Mouse (Mus musculus): ENCODE results near the gene Nat14. TPM values are rescaled to one million over a fixed set of nuclear protein-coding genes. Genes with fewer than 3 reads are reported as not detected.

Gene Nat14
- polyA plus RNA-seq, 1 experiment from 2014 or later: 5.1 TPM

- H3K36me3 ChIP-seq (ENCODE audit: control insufficient read depth, insufficient read depth, low read length): 0 out of 2 replicates have a peak, but pooled peaks cover 2% of the 10 kb centered on the region
- H3K4me3 ChIP-seq (ENCODE audit: control insufficient read depth in 1 of 2, insufficient read depth in 1 of 2, low read depth in 1 of 2, low read length in 2 of 2): peak overlapping the region; percentile 28 to 39
- H3K4me2 ChIP-seq (ENCODE audit: low read length): peak overlapping the region; percentile 70
- no peak; the same call in 1 of the 2 replicates for ATAC-seq (ENCODE audit: insufficient number of reproducible peaks, insufficient read depth, low FRiP score, low read depth)
- H3K27me3 ChIP-seq (ENCODE audit: control insufficient read depth, insufficient read depth, low read length): no peaks in the 10 kb centered on the region
- 18% methylated on average over 14 of the region's 18 CpGs for WGBS
- H3K9me3 ChIP-seq (ENCODE audit: control insufficient read depth, low read length): 0 out of 2 replicates have a peak, but pooled peaks cover 4% of the 10 kb centered on the region
- no peak overlapping the region for H3K27ac ChIP-seq (replicated peaks in 1 of 2; ENCODE audit: control insufficient read depth in 1 of 2, insufficient read depth in 1 of 2, low read depth in 2 of 2, low read length in 2 of 2)
- H3K4me1 ChIP-seq (ENCODE audit: control insufficient read depth in 2 of 2, insufficient read depth in 2 of 2, low read length in 2 of 2): peaks cover 3 to 17% of the 10 kb centered on the region in 2 experiments; a peak in 3 of 4 replicates
- peak overlapping the region; percentile 64 for H3K9ac ChIP-seq (ENCODE audit: low read length)
These were observed 22.8 kb upstream of the Nat14 start for GRCm38 (mm10) chr7:4898851-4899648.

- Histone ChIP-seq H3K36me3 (ENCODE audit: control insufficient read depth, insufficient read depth, low read length) (no peaks in the 10 kb centered on the region), H3K27ac (replicated peaks in 1 of 2; ENCODE audit: control insufficient read depth in 1 of 2, insufficient read depth in 1 of 2, low read depth in 2 of 2, low read length in 2 of 2) (peak overlapping the region; percentile 33 to 79; a peak in 3 of 4 replicates), H3K4me1 (ENCODE audit: control insufficient read depth in 2 of 2, insufficient read depth in 2 of 2, low read length in 2 of 2) (peaks cover 3 to 17% of the 10 kb centered on the region in 2 experiments; a peak in 3 of 4 replicates), H3K9me3 (ENCODE audit: control insufficient read depth, low read length) (0 out of 2 replicates have a peak, but pooled peaks cover 4% of the 10 kb centered on the region), H3K27me3 (ENCODE audit: control insufficient read depth, insufficient read depth, low read length) (no peaks in the 10 kb centered on the region), H3K4me3 (ENCODE audit: control insufficient read depth in 1 of 2, insufficient read depth in 1 of 2, low read depth in 1 of 2, low read length in 2 of 2) (peak overlapping the region; percentile 28 to 39), H3K4me2 (ENCODE audit: low read length) (peak overlapping the region; percentile 70), H3K9ac (ENCODE audit: low read length) (peak overlapping the region; percentile 64)
- ATAC-seq (ENCODE audit: insufficient number of reproducible peaks, insufficient read depth, low FRiP score, low read depth): peak; percentile 70; the same call in 1 of the 2 replicates
- 5% methylated on average over 19 of the region's 19 CpGs for WGBS
These were observed 21.9 kb upstream of the Nat14 start for GRCm38 (mm10) chr7:4899649-4900522.

GRCm38 (mm10) chr7:4900523-4900851 lies 21.3 kb upstream of the Nat14 start:
- Histone ChIP-seq H3K4me2 (ENCODE audit: low read length) (peak overlapping the region; percentile 70), H3K27me3 (ENCODE audit: control insufficient read depth, insufficient read depth, low read length) (no peaks in the 10 kb centered on the region), H3K27ac (replicated peaks in 1 of 2; ENCODE audit: control insufficient read depth in 1 of 2, insufficient read depth in 1 of 2, low read depth in 2 of 2, low read length in 2 of 2) (peak overlapping the region; percentile 33 to 79; a peak in 3 of 4 replicates), H3K9ac (ENCODE audit: low read length) (peak overlapping the region; percentile 64), H3K4me3 (ENCODE audit: control insufficient read depth in 1 of 2, insufficient read depth in 1 of 2, low read depth in 1 of 2, low read length in 2 of 2) (peak overlapping the region; percentile 14 to 39), H3K36me3 (ENCODE audit: control insufficient read depth, insufficient read depth, low read length) (no peaks in the 10 kb centered on the region), H3K4me1 (ENCODE audit: control insufficient read depth in 2 of 2, insufficient read depth in 2 of 2, low read length in 2 of 2) (peaks cover 3 to 17% of the 10 kb centered on the region in 2 experiments; a peak in 3 of 4 replicates), H3K9me3 (ENCODE audit: control insufficient read depth, low read length) (0 out of 2 replicates have a peak, but pooled peaks cover 4% of the 10 kb centered on the region)
- ATAC-seq (ENCODE audit: insufficient number of reproducible peaks, insufficient read depth, low FRiP score, low read depth): no peak
- 17% methylated on average over 11 of the region's 11 CpGs for WGBS

GRCm38 (mm10) chr7:4901171-4901570 lies 20.7 kb upstream of the Nat14 start:
- ATAC-seq (ENCODE audit: insufficient number of reproducible peaks, insufficient read depth, low FRiP score, low read depth): no peak
- 54% methylated on average over 8 of the region's 8 CpGs for WGBS
- peak overlapping the region; percentile 70 for H3K4me2 ChIP-seq (ENCODE audit: low read length)
- peaks cover 3 to 17% of the 10 kb centered on the region in 2 experiments; a peak in 3 of 4 replicates for H3K4me1 ChIP-seq (ENCODE audit: control insufficient read depth in 2 of 2, insufficient read depth in 2 of 2, low read length in 2 of 2)
- H3K27me3 ChIP-seq (ENCODE audit: control insufficient read depth, insufficient read depth, low read length): no peaks in the 10 kb centered on the region
- no peaks in the 10 kb centered on the region for H3K36me3 ChIP-seq (ENCODE audit: control insufficient read depth, insufficient read depth, low read length)
- 0 out of 2 replicates have a peak, but pooled peaks cover 4% of the 10 kb centered on the region for H3K9me3 ChIP-seq (ENCODE audit: control insufficient read depth, low read length)
- H3K27ac ChIP-seq (replicated peaks in 1 of 2; ENCODE audit: control insufficient read depth in 1 of 2, insufficient read depth in 1 of 2, low read depth in 2 of 2, low read length in 2 of 2): peak overlapping the region in 1 of 2 experiments; percentile 79; a peak in 1 of 4 replicates
- peak overlapping the region in 1 of 2 experiments; percentile 39; a peak in 1 of 4 replicates for H3K4me3 ChIP-seq (ENCODE audit: control insufficient read depth in 1 of 2, insufficient read depth in 1 of 2, low read depth in 1 of 2, low read length in 2 of 2)
- H3K9ac ChIP-seq (ENCODE audit: low read length): no peak overlapping the region

DNA sequence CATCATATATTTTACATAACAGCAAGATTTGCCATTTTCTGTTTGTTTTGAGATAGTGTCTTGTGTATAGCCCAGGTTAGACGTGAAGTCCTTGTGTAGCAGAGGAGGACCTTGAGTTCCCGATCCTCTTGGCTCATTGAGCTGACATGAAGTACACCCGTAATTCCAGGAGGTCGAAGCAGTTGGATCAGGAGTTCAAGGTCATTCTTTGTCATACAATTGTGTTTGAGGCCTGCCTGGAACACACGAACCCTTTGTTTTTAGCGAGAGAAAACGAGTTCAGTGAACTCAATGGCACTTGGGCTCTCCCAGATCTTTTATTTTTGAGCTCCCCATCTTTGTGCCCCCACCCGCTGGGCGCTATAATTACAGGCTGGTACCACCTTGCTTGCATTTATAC lies 19.4 kb upstream of the Nat14 start:
- 73% methylated on average over 9 of the region's 9 CpGs for WGBS
- Histone ChIP-seq H3K4me1 (ENCODE audit: control insufficient read depth in 2 of 2, insufficient read depth in 2 of 2, low read length in 2 of 2) (peaks cover 6 to 20% of the 10 kb centered on the region in 2 experiments; a peak in 3 of 4 replicates), H3K27me3 (ENCODE audit: control insufficient read depth, insufficient read depth, low read length) (no peaks in the 10 kb centered on the region), H3K27ac (replicated peaks in 1 of 2; ENCODE audit: control insufficient read depth in 1 of 2, insufficient read depth in 1 of 2, low read depth in 2 of 2, low read length in 2 of 2) (no peak overlapping the region), H3K4me3 (ENCODE audit: control insufficient read depth in 1 of 2, insufficient read depth in 1 of 2, low read depth in 1 of 2, low read length in 2 of 2) (no peak overlapping the region), H3K9ac (ENCODE audit: low read length) (no peak overlapping the region), H3K36me3 (ENCODE audit: control insufficient read depth, insufficient read depth, low read length) (no peaks in the 10 kb centered on the region), H3K9me3 (ENCODE audit: control insufficient read depth, low read length) (0 out of 2 replicates have a peak, but pooled peaks cover 4% of the 10 kb centered on the region), H3K4me2 (ENCODE audit: low read length) (no peak overlapping the region)
- ATAC-seq (ENCODE audit: insufficient number of reproducible peaks, insufficient read depth, low FRiP score, low read depth): no peak

- H3K4me1 ChIP-seq (ENCODE audit: control insufficient read depth in 2 of 2, insufficient read depth in 2 of 2, low read length in 2 of 2): peaks cover 3% of the 10 kb centered on the region in 2 experiments; a peak in 1 of 4 replicates
- H3K4me2 ChIP-seq (ENCODE audit: low read length): no peak within 1 kb of the TSS
- no peaks in the 10 kb centered on the region for H3K27me3 ChIP-seq (ENCODE audit: control insufficient read depth, insufficient read depth, low read length)
- no peak; the same call in 1 of the 2 replicates for ATAC-seq (ENCODE audit: insufficient number of reproducible peaks, insufficient read depth, low FRiP score, low read depth)
- 27% methylated on average over 10 of the region's 10 CpGs for WGBS
- no peaks in the 10 kb centered on the region for H3K9me3 ChIP-seq (ENCODE audit: control insufficient read depth, low read length)
- peak within 1 kb of the TSS; percentile 30; the same call in 1 of the 2 replicates for H3K9ac ChIP-seq (ENCODE audit: low read length)
- no peak within 1 kb of the TSS for H3K27ac ChIP-seq (replicated peaks in 1 of 2; ENCODE audit: control insufficient read depth in 1 of 2, insufficient read depth in 1 of 2, low read depth in 2 of 2, low read length in 2 of 2)
- no peak within 1 kb of the TSS for H3K4me3 ChIP-seq (ENCODE audit: control insufficient read depth in 1 of 2, insufficient read depth in 1 of 2, low read depth in 1 of 2, low read length in 2 of 2)
- no peaks in the 10 kb centered on the region for H3K36me3 ChIP-seq (ENCODE audit: control insufficient read depth, insufficient read depth, low read length)
These were observed 15.3 kb upstream of the Nat14 start, which contains the start of gene Gm36210 for GRCm38 (mm10) chr7:4906466-4906950. TSS of gene Gm36210 (minus strand) at chr7:4906516.

- H3K4me3 ChIP-seq (ENCODE audit: control insufficient read depth in 1 of 2, insufficient read depth in 1 of 2, low read depth in 1 of 2, low read length in 2 of 2): no peak overlapping the region
- no peaks in the 10 kb centered on the region for H3K9me3 ChIP-seq (ENCODE audit: control insufficient read depth, low read length)
- 30% methylated on average over 9 of the region's 9 CpGs for WGBS
- H3K4me2 ChIP-seq (ENCODE audit: low read length): no peak overlapping the region
- H3K27me3 ChIP-seq (ENCODE audit: control insufficient read depth, insufficient read depth, low read length): no peaks in the 10 kb centered on the region
- no peak for ATAC-seq (ENCODE audit: insufficient number of reproducible peaks, insufficient read depth, low FRiP score, low read depth)
- H3K36me3 ChIP-seq (ENCODE audit: control insufficient read depth, insufficient read depth, low read length): no peaks in the 10 kb centered on the region
- no peak overlapping the region for H3K9ac ChIP-seq (ENCODE audit: low read length)
- H3K4me1 ChIP-seq (ENCODE audit: control insufficient read depth in 2 of 2, insufficient read depth in 2 of 2, low read length in 2 of 2): peaks cover 5 to 10% of the 10 kb centered on the region in 2 experiments; a peak in 3 of 4 replicates
- no peak overlapping the region for H3K27ac ChIP-seq (replicated peaks in 1 of 2; ENCODE audit: control insufficient read depth in 1 of 2, insufficient read depth in 1 of 2, low read depth in 2 of 2, low read length in 2 of 2)
These were observed 10.3 kb upstream of the Nat14 start for GRCm38 (mm10) chr7:4911561-4911960.

Measured in heart, embryonic 14.5 days (tissue).